Mouse (Mus musculus) heart, adult 2 months (tissue): ENCODE data around the gene Itpr1.

Experiments used
- CTCF ChIP-seq: fragments of 200-600 bp; IDR thresholded peaks from 2 replicates; pipeline ENCODE4 v1.8.1; 2022; ENCODE audit warnings: antibody characterized with exemption, mild to moderate bottlenecking, moderate library complexity
- EP300 ChIP-seq: fragments of 200-500 bp; IDR thresholded peaks from 2 replicates; pipeline ENCODE4 v1.6.1; 2011; ENCODE audit warnings: low read depth, low read length, control low read depth; ENCODE audit not compliant: insufficient read depth
- POLR2A ChIP-seq: fragments of 200-500 bp; IDR thresholded peaks from 2 replicates; pipeline ENCODE4 v1.6.1; 2011; ENCODE audit warnings: mild to moderate bottlenecking, low read depth, low read length, control low read depth; ENCODE audit not compliant: insufficient read depth

GRCm38 (mm10) chr6:108224361-108224760, 11.5 kb downstream of the Itpr1 start:
- TF ChIP-seq CTCF, result no peak
- no peak for TF ChIP-seq EP300
- TF ChIP-seq POLR2A, result no peak
